Mouse (Mus musculus) left cerebral cortex, postnatal 10 days (tissue): ENCODE measurements around the gene Apba2. TPM values are rescaled to one million over a fixed set of nuclear protein-coding genes. Genes with fewer than 3 reads are reported as not detected.
A peak's percentile ranks its signal among the peaks of the same experiment; 100 is the strongest.

Experiments used
- DNase-seq, 2 experiments: peaks; one replicate each; pipeline ENCODE4 v3.0.0; 2021 to 2022; ENCODE audit warnings: low spot score in 2 of 2, mixed read lengths in 1 of 2; ENCODE audit errors: extremely low spot score in 1 of 2
- intact Hi-C: fragments of 180-260 bp; cut with DNase I; formaldehyde crosslinking; loops from one replicate; pipeline ENCODE4 v1.15.1; 2025
- total RNA-seq, 2 experiments: library from RNA; stranded (reverse); gene quantifications; 2 replicates each; pipeline ENCODE4 v1.2.3; 2021

Apba2 gene
- 100 to 1,000 TPM; 226 to 235 TPM for total RNA-seq

- intact Hi-C loops: loop anchor here (5.0 to 10.0 kb wide), 5 partner anchors 76 to 241 kb away; partner anchors contain the start of genes Mcee and Mphosph10
- peak; percentile 59 to 77 for DNase-seq
These were observed at the start of gene Apba2 for GRCm38 (mm10) chr7:64501536-64502270. Gene Apba2 (plus strand): TSS chr7:64501706.

- intact Hi-C loops: no loop called here
- no peak for DNase-seq
These were observed 49.6 kb upstream of the Apba2 start for GRCm38 (mm10) chr7:64451861-64452382.

GRCm38 (mm10) chr7:64452471-64453222 lies 48.9 kb upstream of the Apba2 start:
- DNase-seq: peak in 1 of 2 experiments; percentile 44
- intact Hi-C loops: no loop called here

- DNase-seq: no peak
- intact Hi-C loops: no loop called here
These were observed 45.3 kb upstream of the Apba2 start for GRCm38 (mm10) chr7:64456176-64456575.

- intact Hi-C loops: no loop called here
- no peak for DNase-seq
These were observed 44.8 kb upstream of the Apba2 start for GRCm38 (mm10) chr7:64456676-64457075.

GRCm38 (mm10) chr7:64457811-64458210 lies 43.7 kb upstream of the Apba2 start:
- no peak for DNase-seq
- intact Hi-C loops: no loop called here

GRCm38 (mm10) chr7:64497438-64497837 lies 4.1 kb upstream of the Apba2 start:
- peak; percentile 0 to 33 for DNase-seq
- intact Hi-C loops: loop anchor here (5.0 kb wide), 1 partner anchor 35 kb away; no protein-coding TSS in a partner anchor

- DNase-seq: peak; percentile 8 to 63
- intact Hi-C loops: loop anchor here (5.0 to 10.0 kb wide), 5 partner anchors 75 to 240 kb away; partner anchors contain the start of genes Mcee and Mphosph10
These were observed 1.0 kb downstream of the Apba2 start for GRCm38 (mm10) chr7:64502271-64503180.

- intact Hi-C loops: loop anchor here (5.0 to 10.0 kb wide), 5 partner anchors 74 to 239 kb away; partner anchors contain the start of genes Mcee and Mphosph10
- peak in 1 of 2 experiments; percentile 0 for DNase-seq
These were observed 2.1 kb downstream of the Apba2 start for GRCm38 (mm10) chr7:64503641-64504040.

- intact Hi-C loops: loop anchor here (5.0 to 10.0 kb wide), 5 partner anchors 73 to 238 kb away; partner anchors contain the start of genes Mcee and Mphosph10
- peak; percentile 50 to 81 for DNase-seq
These were observed 3.3 kb downstream of the Apba2 start for GRCm38 (mm10) chr7:64504691-64505231.

- intact Hi-C loops: loop anchor here (10.0 kb wide), 1 partner anchor 111 kb away; the partner anchor contains the start of genes Mcee and Mphosph10
- DNase-seq: peak in 1 of 2 experiments; percentile 4
These were observed 4.1 kb downstream of the Apba2 start for GRCm38 (mm10) chr7:64505571-64505970.

- intact Hi-C loops: loop anchor here (10.0 kb wide), 1 partner anchor 114 kb away; the partner anchor contains the start of genes Mcee and Mphosph10
- DNase-seq: peak in 1 of 2 experiments; percentile 1
These were observed 7.3 kb downstream of the Apba2 start for GRCm38 (mm10) chr7:64508826-64509225.

GRCm38 (mm10) chr7:64509911-64510310 lies 8.4 kb downstream of the Apba2 start:
- DNase-seq: peak in 1 of 2 experiments; percentile 0
- intact Hi-C loops: loop anchor here (10.0 kb wide), 1 partner anchor 115 kb away; the partner anchor contains the start of genes Mcee and Mphosph10

- DNase-seq: peak in 1 of 2 experiments; percentile 0
- intact Hi-C loops: no loop called here
These were observed 9.2 kb downstream of the Apba2 start for GRCm38 (mm10) chr7:64510526-64511210.

- DNase-seq: no peak
- intact Hi-C loops: no loop called here
These were observed 12.1 kb downstream of the Apba2 start for GRCm38 (mm10) chr7:64513621-64514020.

- DNase-seq: no peak
- intact Hi-C loops: no loop called here
These were observed 13.8 kb downstream of the Apba2 start for GRCm38 (mm10) chr7:64515280-64515679.

- intact Hi-C loops: no loop called here
- DNase-seq: no peak
These were observed 14.4 kb downstream of the Apba2 start for GRCm38 (mm10) chr7:64515891-64516290.
